Mouse (Mus musculus): ENCODE data around the gene Pxn. TPM values are rescaled to one million over a fixed set of nuclear protein-coding genes. Genes with fewer than 3 reads are reported as not detected.
A peak's percentile ranks its signal among the peaks of the same experiment; 100 is the strongest.

The Pxn gene
- polyA plus RNA-seq, 1 experiment, result 136 TPM

DNA sequence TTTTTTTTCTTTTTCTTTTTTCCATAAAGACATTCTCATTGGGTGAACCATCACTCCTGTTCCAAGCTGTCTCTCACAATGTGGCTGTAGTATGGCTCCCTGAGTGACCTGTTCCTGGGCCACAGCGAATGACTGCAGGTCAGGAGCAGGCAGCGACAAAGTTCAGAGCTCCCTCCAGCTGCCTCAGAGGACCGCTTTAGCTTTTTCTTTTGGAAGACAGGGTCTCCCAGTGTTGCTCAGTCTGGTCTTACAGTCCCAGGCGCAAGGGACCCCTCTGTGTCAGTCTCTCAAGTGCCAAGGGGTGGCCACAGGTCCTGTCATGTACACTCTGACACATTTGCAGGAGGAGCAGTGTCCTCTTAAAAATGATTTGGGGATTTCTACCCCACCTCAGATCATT is 16.1 kb downstream of the Pxn start:
- Histone ChIP-seq H3K27me3 (ENCODE audit: control insufficient read depth, insufficient read depth, low read length) (no peaks in the 10 kb centered on the region), H3K36me3 (ENCODE audit: control insufficient read depth, insufficient read depth, low read length) (peaks cover 2% of the 10 kb centered on the region), H3K4me3 (ENCODE audit: low read depth, low read length) (no peak overlapping the region), H3K4me1 (ENCODE audit: control insufficient read depth, insufficient read depth, insufficient read length, low read length) (peaks cover 37% of the 10 kb centered on the region), H3K27ac (ENCODE audit: insufficient read depth, low read depth, low read length) (peak overlapping the region; percentile 64)
- 83% methylated on average over 4 of the region's 4 CpGs for WGBS
- TF ChIP-seq CTCF (IDR thresholded peaks at IDR 0.05; ENCODE audit: extremely low read depth, insufficient read length, insufficient replicate concordance, low read depth, low read length), result no peak
- no peak; the same call in 1 of the 2 replicates for TF ChIP-seq POLR2A (IDR thresholded peaks at IDR 0.05; ENCODE audit: low read depth, low read length)

- H3K4me1 ChIP-seq (ENCODE audit: control insufficient read depth, insufficient read depth, insufficient read length, low read length), result peaks cover 36% of the 10 kb centered on the region
- H3K36me3 ChIP-seq (ENCODE audit: control insufficient read depth, insufficient read depth, low read length), result peaks cover 1% of the 10 kb centered on the region; the same call in 1 of the 2 replicates
- no peak overlapping the region for H3K4me3 ChIP-seq (ENCODE audit: low read depth, low read length)
- 33% methylated on average over 15 of the region's 15 CpGs for WGBS
- TF ChIP-seq POLR2A (IDR thresholded peaks at IDR 0.05; ENCODE audit: low read depth, low read length) (peak; percentile 25; the same call in 1 of the 2 replicates), CTCF (IDR thresholded peaks at IDR 0.05; ENCODE audit: extremely low read depth, insufficient read length, insufficient replicate concordance, low read depth, low read length) (no peak)
- peak overlapping the region; percentile 64 for H3K27ac ChIP-seq (ENCODE audit: insufficient read depth, low read depth, low read length)
- H3K27me3 ChIP-seq (ENCODE audit: control insufficient read depth, insufficient read depth, low read length), result no peaks in the 10 kb centered on the region
These were observed 16.6 kb downstream of the Pxn start for GRCm38 (mm10) chr5:115522981-115523499.

DNA sequence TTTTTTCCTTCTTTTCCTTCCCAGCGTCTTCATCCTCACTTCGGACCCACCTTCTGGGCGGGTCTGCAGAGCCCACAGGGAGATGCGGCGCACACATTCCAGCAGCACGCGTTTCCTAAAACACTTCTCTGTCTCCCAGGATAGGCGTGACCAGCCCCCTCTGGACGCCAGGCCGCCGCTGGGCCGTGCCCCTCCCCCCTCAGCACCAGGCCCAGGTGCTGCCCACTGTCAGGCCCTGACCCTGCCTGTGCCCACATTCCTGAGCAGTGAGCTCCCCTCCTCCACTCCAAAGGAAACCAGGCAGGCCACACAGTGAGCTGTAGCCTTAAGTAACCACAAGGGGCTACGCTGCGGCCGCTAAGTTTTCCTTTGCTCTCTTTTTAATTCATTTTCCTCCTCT is 17.5 kb downstream of the Pxn start:
- H3K4me1 ChIP-seq (ENCODE audit: control insufficient read depth, insufficient read depth, insufficient read length, low read length), result peaks cover 36% of the 10 kb centered on the region
- no peaks in the 10 kb centered on the region for H3K27me3 ChIP-seq (ENCODE audit: control insufficient read depth, insufficient read depth, low read length)
- TF ChIP-seq CTCF (IDR thresholded peaks at IDR 0.05; ENCODE audit: extremely low read depth, insufficient read length, insufficient replicate concordance, low read depth, low read length), result no peak
- no peak for TF ChIP-seq POLR2A (IDR thresholded peaks at IDR 0.05; ENCODE audit: low read depth, low read length)
- H3K27ac ChIP-seq (ENCODE audit: insufficient read depth, low read depth, low read length), result 0 out of 2 replicates have a peak overlapping the region, but pooled peaks have one; percentile 64
- no peak overlapping the region for H3K4me3 ChIP-seq (ENCODE audit: low read depth, low read length)
- WGBS, result 64% methylated on average over 15 of the region's 15 CpGs
- no peaks in the 10 kb centered on the region for H3K36me3 ChIP-seq (ENCODE audit: control insufficient read depth, insufficient read depth, low read length)

DNA sequence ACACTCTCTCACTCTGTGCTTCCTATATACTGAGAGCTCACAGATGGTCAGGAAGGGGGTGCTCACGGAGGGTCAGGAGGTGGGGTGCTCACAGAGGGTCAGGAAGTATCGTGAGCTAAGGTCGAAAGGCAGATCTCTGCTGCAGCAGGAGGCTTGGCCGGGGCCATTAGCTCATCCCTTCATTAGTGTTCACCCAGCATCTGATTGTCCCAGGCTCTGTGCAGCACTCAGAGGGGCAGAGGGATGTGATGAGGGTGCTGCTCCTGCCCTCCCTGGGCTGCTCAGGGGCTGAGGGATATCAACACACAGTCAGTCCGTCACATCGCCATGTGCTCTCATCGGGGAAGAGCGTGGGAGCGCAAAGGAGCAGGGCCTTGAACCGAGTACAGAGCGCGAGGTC is 18.0 kb downstream of the Pxn start:
- Histone ChIP-seq H3K4me3 (ENCODE audit: low read depth, low read length) (no peak overlapping the region), H3K4me1 (ENCODE audit: control insufficient read depth, insufficient read depth, insufficient read length, low read length) (peaks cover 41% of the 10 kb centered on the region), H3K36me3 (ENCODE audit: control insufficient read depth, insufficient read depth, low read length) (no peaks in the 10 kb centered on the region), H3K27ac (ENCODE audit: insufficient read depth, low read depth, low read length) (0 out of 2 replicates have a peak overlapping the region, but pooled peaks have one; percentile 1), H3K27me3 (ENCODE audit: control insufficient read depth, insufficient read depth, low read length) (no peaks in the 10 kb centered on the region)
- WGBS, result 77% methylated on average over 12 of the region's 12 CpGs
- TF ChIP-seq POLR2A (IDR thresholded peaks at IDR 0.05; ENCODE audit: low read depth, low read length) (no peak), CTCF (IDR thresholded peaks at IDR 0.05; ENCODE audit: extremely low read depth, insufficient read length, insufficient replicate concordance, low read depth, low read length) (no peak)

DNA sequence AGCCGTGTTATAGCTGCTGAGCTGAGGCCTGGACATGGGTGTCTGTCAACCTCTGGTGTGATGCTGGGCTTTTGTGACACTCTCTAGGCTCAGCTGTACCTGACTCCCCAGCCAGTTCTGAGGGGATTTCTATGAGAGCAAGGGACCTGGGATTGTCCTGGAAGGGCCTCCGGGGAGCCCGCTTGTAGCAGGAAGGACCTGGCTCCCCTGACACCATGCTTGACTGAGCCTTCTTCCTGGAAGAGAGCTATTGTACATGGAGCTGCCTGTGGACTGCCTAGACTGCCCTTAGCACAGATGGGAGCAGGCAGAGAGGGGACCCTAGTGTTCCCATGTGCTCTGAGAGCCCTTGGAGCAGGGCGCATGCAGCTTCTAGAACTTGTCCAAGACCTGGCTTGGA is 18.9 kb downstream of the Pxn start:
- no peaks in the 10 kb centered on the region for H3K36me3 ChIP-seq (ENCODE audit: control insufficient read depth, insufficient read depth, low read length)
- WGBS, result 96% methylated on average over 4 of the region's 4 CpGs
- H3K4me1 ChIP-seq (ENCODE audit: control insufficient read depth, insufficient read depth, insufficient read length, low read length), result peaks cover 44% of the 10 kb centered on the region
- TF ChIP-seq CTCF (IDR thresholded peaks at IDR 0.05; ENCODE audit: extremely low read depth, insufficient read length, insufficient replicate concordance, low read depth, low read length) (no peak), POLR2A (IDR thresholded peaks at IDR 0.05; ENCODE audit: low read depth, low read length) (no peak)
- H3K27me3 ChIP-seq (ENCODE audit: control insufficient read depth, insufficient read depth, low read length), result no peaks in the 10 kb centered on the region
- no peak overlapping the region for H3K27ac ChIP-seq (ENCODE audit: insufficient read depth, low read depth, low read length)
- no peak overlapping the region for H3K4me3 ChIP-seq (ENCODE audit: low read depth, low read length)

DNA sequence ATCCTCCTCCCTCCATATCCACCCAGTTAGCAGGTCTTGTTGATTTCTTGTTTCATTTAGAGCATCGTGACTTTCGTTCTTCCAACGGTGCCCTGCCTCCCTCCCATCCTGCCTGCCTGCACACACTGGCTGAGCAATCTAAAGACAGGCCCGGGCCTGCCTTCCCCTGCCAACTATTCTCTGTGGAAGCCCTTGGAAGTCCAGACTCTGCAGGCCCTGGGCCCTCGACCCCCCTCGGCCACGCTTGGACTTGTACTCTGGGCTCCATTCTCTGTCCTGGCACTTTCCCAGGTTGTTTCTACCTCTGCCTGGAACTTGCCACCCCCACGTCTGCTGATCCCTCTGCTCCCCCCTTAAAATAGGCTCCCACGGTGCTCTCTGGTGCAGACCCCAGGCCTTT is 19.5 kb downstream of the Pxn start:
- 82% methylated on average over 9 of the region's 9 CpGs for WGBS
- peaks cover 41% of the 10 kb centered on the region for H3K4me1 ChIP-seq (ENCODE audit: control insufficient read depth, insufficient read depth, insufficient read length, low read length)
- no peak overlapping the region for H3K27ac ChIP-seq (ENCODE audit: insufficient read depth, low read depth, low read length)
- H3K36me3 ChIP-seq (ENCODE audit: control insufficient read depth, insufficient read depth, low read length), result no peaks in the 10 kb centered on the region
- TF ChIP-seq CTCF (IDR thresholded peaks at IDR 0.05; ENCODE audit: extremely low read depth, insufficient read length, insufficient replicate concordance, low read depth, low read length) (no peak), POLR2A (IDR thresholded peaks at IDR 0.05; ENCODE audit: low read depth, low read length) (no peak)
- H3K4me3 ChIP-seq (ENCODE audit: low read depth, low read length), result no peak overlapping the region
- H3K27me3 ChIP-seq (ENCODE audit: control insufficient read depth, insufficient read depth, low read length), result no peaks in the 10 kb centered on the region

- Histone ChIP-seq H3K27ac (ENCODE audit: insufficient read depth, low read depth, low read length) (no peak overlapping the region), H3K4me3 (ENCODE audit: low read depth, low read length) (no peak overlapping the region), H3K27me3 (ENCODE audit: control insufficient read depth, insufficient read depth, low read length) (no peaks in the 10 kb centered on the region), H3K36me3 (ENCODE audit: control insufficient read depth, insufficient read depth, low read length) (no peaks in the 10 kb centered on the region), H3K4me1 (ENCODE audit: control insufficient read depth, insufficient read depth, insufficient read length, low read length) (peaks cover 41% of the 10 kb centered on the region)
- TF ChIP-seq CTCF (IDR thresholded peaks at IDR 0.05; ENCODE audit: extremely low read depth, insufficient read length, insufficient replicate concordance, low read depth, low read length), result no peak
- TF ChIP-seq POLR2A (IDR thresholded peaks at IDR 0.05; ENCODE audit: low read depth, low read length), result no peak
- 89% methylated on average over 17 of the region's 17 CpGs for WGBS
These were observed 20.2 kb downstream of the Pxn start for GRCm38 (mm10) chr5:115526456-115527202.
